8 mouse cellular contexts compared by ENCODE assay signal in genomic region chr4:149774094-149774470, GRCm38 (mm10). TPM values are rescaled to one million over a fixed set of nuclear protein-coding genes. Genes with fewer than 3 reads are reported as not detected.
DNase-seq lines count a peak whose midpoint lies in the region; ATAC-seq lines count a peak whose summit lies in the region.

Gene Slc25a33, minus strand, starts transcription at chr4:149774277.

- H3K27ac ChIP-seq in forebrain, embryonic 10.5 days: peak within 1 kb of the TSS; percentile 91
- peak within 1 kb of the TSS; percentile 66 for H3K27ac ChIP-seq in heart, embryonic 15.5 days
- H3K27ac ChIP-seq in liver, embryonic 15.5 days (replicated peaks): peak within 1 kb of the TSS; percentile 61
- peak within 1 kb of the TSS; percentile 62 for H3K27ac ChIP-seq in neural tube, embryonic 12.5 days

- H3K4me3 ChIP-seq in forebrain, embryonic 10.5 days: peak within 1 kb of the TSS; percentile 84
- H3K4me3 ChIP-seq in heart, embryonic 15.5 days: peak within 1 kb of the TSS; percentile 71
- H3K4me3 ChIP-seq in liver, embryonic 15.5 days (replicated peaks): peak within 1 kb of the TSS; percentile 63
- H3K4me3 ChIP-seq in neural tube, embryonic 12.5 days: peak within 1 kb of the TSS; percentile 73

- under 1% methylated on average over 51 of the region's 51 CpGs for WGBS in forebrain, embryonic 10.5 days
- under 1% methylated on average over 50 of the region's 51 CpGs for WGBS in heart, embryonic 15.5 days
- whole genome bisulfite sequencing in liver, embryonic 15.5 days (ENCODE audit: insufficient replicate concordance): under 1% methylated on average over 51 of the region's 51 CpGs
- WGBS in neural tube, embryonic 12.5 days: under 1% methylated on average over 51 of the region's 51 CpGs

- H3K9ac ChIP-seq in heart, embryonic 15.5 days: peak within 1 kb of the TSS; percentile 71
- peak within 1 kb of the TSS; percentile 61 for H3K9ac ChIP-seq in liver, embryonic 15.5 days
- H3K9ac ChIP-seq in neural tube, embryonic 12.5 days: peak within 1 kb of the TSS; percentile 89

- H3K9me3 ChIP-seq in forebrain, embryonic 10.5 days: no peaks in the 10 kb centered on the region
- no peaks in the 10 kb centered on the region for H3K9me3 ChIP-seq in heart, embryonic 15.5 days (replicated peaks)
- H3K9me3 ChIP-seq in liver, embryonic 15.5 days (replicated peaks): no peaks in the 10 kb centered on the region
- no peaks in the 10 kb centered on the region for H3K9me3 ChIP-seq in neural tube, embryonic 12.5 days

- H3K27me3 ChIP-seq in forebrain, embryonic 10.5 days (ENCODE audit: poor library complexity, severe bottlenecking): peaks cover 79% of the 10 kb centered on the region
- H3K27me3 ChIP-seq in heart, embryonic 15.5 days: no peaks in the 10 kb centered on the region
- H3K27me3 ChIP-seq in liver, embryonic 15.5 days: peaks cover 37% of the 10 kb centered on the region
- H3K27me3 ChIP-seq in neural tube, embryonic 12.5 days (replicated peaks): no peaks in the 10 kb centered on the region

- peak; percentile 76 for DNase-seq in c-Kit-negative CD71-positive TER-119-positive erythroid progenitor cells, embryonic 14.5 days (ENCODE audit: low read depth, low spot score)
- peak; percentile 94 for DNase-seq in forebrain, embryonic 10.5 days (ENCODE audit: extremely low spot score, low spot score)
- peak; percentile 96 to 98 for DNase-seq in kidney, postnatal 25 days
- DNase-seq in telencephalon, adult 2 months (ENCODE audit: low read depth, low spot score): peak; percentile 78

- peaks cover 29% of the 10 kb centered on the region for H3K4me1 ChIP-seq in forebrain, embryonic 10.5 days
- H3K4me1 ChIP-seq in heart, embryonic 15.5 days (replicated peaks): peaks cover 29% of the 10 kb centered on the region
- peaks cover 32% of the 10 kb centered on the region for H3K4me1 ChIP-seq in liver, embryonic 15.5 days (replicated peaks)
- H3K4me1 ChIP-seq in neural tube, embryonic 12.5 days: peaks cover 17% of the 10 kb centered on the region

- no peaks in the 10 kb centered on the region for H3K36me3 ChIP-seq in forebrain, embryonic 10.5 days (replicated peaks)
- no peaks in the 10 kb centered on the region for H3K36me3 ChIP-seq in heart, embryonic 15.5 days
- no peaks in the 10 kb centered on the region for H3K36me3 ChIP-seq in liver, embryonic 15.5 days (replicated peaks)
- H3K36me3 ChIP-seq in neural tube, embryonic 12.5 days: no peaks in the 10 kb centered on the region

- H3K4me2 ChIP-seq in heart, embryonic 15.5 days: peak within 1 kb of the TSS; percentile 99
- peak within 1 kb of the TSS; percentile 92 for H3K4me2 ChIP-seq in liver, embryonic 15.5 days
- peak within 1 kb of the TSS; percentile 98 for H3K4me2 ChIP-seq in neural tube, embryonic 12.5 days (replicated peaks)

- peak; percentile 99 for ATAC-seq in CD4-positive, CD25-positive, alpha-beta regulatory T cell, adult 4 months
- ATAC-seq in heart, embryonic 15.5 days (replicated peaks; ENCODE audit: insufficient number of reproducible peaks, insufficient read depth, low FRiP score, low read depth): peak; percentile 98
- ATAC-seq in liver, embryonic 15.5 days (ENCODE audit: insufficient read depth): peak; percentile 92
- ATAC-seq in neural tube, embryonic 12.5 days (ENCODE audit: low FRiP score, low read depth): peak; percentile 98

RNA-seq across cellular contexts. Expression of gene Slc25a33, which starts in this region (rescaled TPM):
- polyA plus RNA-seq in CD4-positive, CD25-positive, alpha-beta regulatory T cell, adult 4 months (2017; shearing (Covaris generic)): 1 to 10 TPM; 4.6 to 5.7 TPM
- 13.4 and 15.0 TPM in 2 replicates for polyA plus RNA-seq in forebrain, embryonic 10.5 days (2016; fragmentation: Nextera tagmentation; extraction: Ambion mirVana)
- 5.1 and 6.0 TPM in 2 replicates for polyA plus RNA-seq in heart, embryonic 15.5 days (2015; fragmentation: Nextera tagmentation; extraction: Ambion mirVana)
- 10.6 and 11.6 TPM in 2 replicates for polyA plus RNA-seq in liver, embryonic 15.5 days (2015; fragmentation: Nextera tagmentation; extraction: Ambion mirVana)
- 24.9 and 25.4 TPM in 2 replicates for polyA plus RNA-seq in neural tube, embryonic 12.5 days (2016; fragmentation: Nextera tagmentation; extraction: Ambion mirVana)

Comparison
In these comparisons a context has a peak if more than half of its experiments do, and no peak if none do; other contexts are left out.
1. Peak in every context shown above with its lines: DNase-seq, ATAC-seq, H3K4me3 ChIP-seq and H3K27ac ChIP-seq.